Mouse (Mus musculus) mammary gland, adult 2 months (tissue): Measurements from ENCODE around the gene Nmi. TPM values are rescaled to one million over a fixed set of nuclear protein-coding genes. Genes with fewer than 3 reads are reported as not detected.

Experiments
- polyA plus RNA-seq: library from polyadenylated mRNA; depleted of rRNA; stranded (reverse); fragments of >200 nt; gene quantifications from 2 replicates; pipeline ENCODE4 v1.2.3, GENCODE M21; 2012; ENCODE audit warnings: low replicate concordance; rRNA removed

Gene Nmi
- polyA plus RNA-seq = 2.9 and 4.4 TPM in 2 replicates

DNA sequence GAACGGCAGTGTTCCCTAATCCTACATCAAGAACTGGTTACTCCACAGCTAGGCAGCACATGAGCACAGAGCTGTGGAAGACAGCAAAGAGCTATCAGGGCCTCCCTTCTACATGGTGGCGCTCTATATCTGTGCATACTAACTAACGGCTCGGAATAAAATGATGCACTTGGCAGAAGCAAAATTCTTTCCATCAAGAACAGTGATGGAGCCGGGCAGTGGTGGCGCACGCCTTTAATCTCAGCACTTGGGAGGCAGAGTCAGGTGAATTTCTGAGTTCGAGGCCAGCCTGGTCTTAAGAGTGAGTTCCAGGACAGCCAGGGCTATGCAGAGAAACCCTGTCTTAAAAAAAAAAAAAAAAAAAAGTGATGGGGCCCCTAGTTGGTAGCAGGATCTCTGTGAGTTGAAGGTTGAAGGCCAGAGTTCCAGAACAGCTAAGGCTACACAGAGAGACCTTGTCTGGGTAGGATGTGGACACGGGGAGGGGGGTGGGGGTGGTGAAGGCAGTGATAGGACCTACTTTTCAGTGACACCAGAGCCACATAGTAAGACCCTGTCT lies at the start of gene Nmi:
Nmi (minus strand) TSS at position 85 of the 559 bp plus-strand sequence.

DNA sequence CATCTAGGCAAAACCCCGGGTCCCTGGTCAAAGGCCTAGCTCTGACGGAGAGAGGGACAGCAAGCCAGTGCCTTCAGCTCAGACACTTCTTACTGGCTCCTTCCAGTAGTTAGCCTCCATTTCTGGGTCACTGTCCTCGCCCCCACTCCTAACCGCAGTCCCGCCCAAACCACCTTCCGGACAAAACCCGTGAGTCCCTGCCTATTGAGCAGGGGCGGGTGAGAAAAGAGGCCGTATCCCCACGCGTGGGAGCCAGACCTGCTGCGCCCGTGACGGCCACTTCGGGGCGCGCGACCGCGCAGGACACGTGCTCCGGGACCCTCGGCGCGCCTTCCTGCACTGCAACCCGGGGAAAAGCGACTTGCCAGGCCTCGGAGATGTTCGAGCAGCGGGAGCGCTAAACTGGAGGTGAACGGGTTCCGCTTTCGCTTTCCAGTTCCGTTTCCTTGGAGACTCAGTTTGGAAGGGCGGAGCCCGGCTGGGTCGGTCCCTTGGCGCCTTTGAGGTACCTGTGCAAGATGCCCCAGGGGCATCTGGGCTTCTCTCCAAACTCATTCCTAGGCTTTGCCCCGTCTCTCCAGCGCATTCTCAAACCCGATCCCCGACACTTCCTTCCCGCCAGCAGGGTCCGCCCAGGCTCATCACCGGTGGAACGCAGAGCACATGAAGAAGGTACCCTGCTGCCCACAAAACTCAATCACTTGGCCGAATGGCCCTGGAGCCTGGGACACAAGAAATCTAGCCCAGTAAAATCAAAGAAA lies 38.5 kb downstream of the Nmi start, which contains the start of gene Rbm43:
Rbm43 (minus strand) TSS at position 590 of the 761 bp plus-strand sequence.

Other genes with a start within 250 kb of the Nmi start
- 11.0 and 15.6 TPM in 2 replicates for gene Rbm43, start 38.3 kb downstream of the Nmi start, polyA plus RNA-seq
- gene Tnfaip6, start 64.5 kb upstream of the Nmi start, polyA plus RNA-seq = 2.6 and 5.2 TPM in 2 replicates
- gene Rif1, start 99.3 kb upstream of the Nmi start, polyA plus RNA-seq = 0.63 and 2.2 TPM in 2 replicates